Mouse (Mus musculus): ENCODE measurements at regions not wholly inside any gene's neighbourhood (a gene's known extent, or its start where the extent isn't known, plus 50 kb on each side); places are given as distances from the start of the nearest gene placed in this dataset.

DNA sequence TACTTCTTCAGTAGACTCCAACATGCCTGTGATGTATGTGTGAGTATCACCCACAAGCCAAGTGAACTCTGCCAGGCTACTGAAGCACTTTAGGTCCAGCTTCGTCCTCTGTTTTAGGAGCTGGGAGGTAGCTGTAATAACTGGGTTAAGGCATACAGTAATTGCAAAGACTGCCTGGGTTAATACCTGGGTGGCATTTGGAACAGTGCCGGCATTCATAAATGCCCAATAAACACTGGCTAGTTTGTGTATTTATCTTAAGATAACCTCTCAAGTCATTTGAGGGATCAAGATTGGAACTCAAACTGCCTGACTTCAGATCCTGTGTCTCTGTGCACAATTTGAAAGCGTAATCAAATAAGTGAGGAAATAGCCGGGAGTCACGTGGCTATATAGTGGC, 261.0 kb downstream of the Cog6 start:
- TF ChIP-seq CTCF (IDR thresholded peaks at IDR 0.05; ENCODE audit: insufficient read depth, low read depth, low read length) (no peak), POLR2A (IDR thresholded peaks at IDR 0.05; ENCODE audit: insufficient read depth, low read depth, low read length) (no peak)

Measured in olfactory bulb, adult 2 months (tissue).